Mouse (Mus musculus) kidney, postnatal 0 days (tissue): ENCODE data around the gene Mfsd4b5. TPM values are rescaled to one million over a fixed set of nuclear protein-coding genes. Genes with fewer than 3 reads are reported as not detected.

Experiments
- ATAC-seq: fragments of 200-750 bp; cut with Nextera tagmentation; replicated peaks from 2 replicates; pipeline ENCODE4 v1.8.0; 2017; ENCODE audit warnings: low read depth, moderate number of reproducible peaks, moderate TSS enrichment, moderate library complexity; ENCODE audit not compliant: low FRiP score
- DNase-seq: peaks from one replicate; pipeline ENCODE4 v3.0.0-alpha.2; 2016; ENCODE audit warnings: low spot score
- H3K27ac ChIP-seq: fragments of 300-500 bp; sonication (generic); 2 replicates; pipeline ENCODE4 v1.5.1; 2014; ENCODE audit warnings: mild to moderate bottlenecking
- H3K27me3 ChIP-seq: fragments of 300-500 bp; sonication (generic); 2 replicates; pipeline ENCODE4 v1.6.1; 2014; ENCODE audit warnings: low read length, mixed read lengths; ENCODE audit not compliant: insufficient read depth
- H3K36me3 ChIP-seq: fragments of 300-500 bp; sonication (generic); 2 replicates; pipeline ENCODE4 v1.6.1; 2014; ENCODE audit warnings: low read length, mixed read lengths; ENCODE audit not compliant: insufficient read depth
- H3K4me1 ChIP-seq: fragments of 300-500 bp; sonication (generic); replicated peaks from 2 replicates; pipeline ENCODE4 v1.6.1; 2014; ENCODE audit warnings: antibody characterized with exemption, low read length, mixed read lengths; ENCODE audit not compliant: insufficient read depth
- H3K4me2 ChIP-seq: fragments of 300-500 bp; sonication (generic); 2 replicates; pipeline ENCODE4 v1.6.1; 2014; ENCODE audit warnings: mild to moderate bottlenecking, low read length, moderate library complexity, mixed read lengths
- H3K4me3 ChIP-seq: fragments of 300-500 bp; sonication (generic); replicated peaks from 2 replicates; pipeline ENCODE4 v1.5.1; 2014; ENCODE audit warnings: low read depth, low read length
- H3K9ac ChIP-seq: fragments of 300-500 bp; sonication (generic); 2 replicates; pipeline ENCODE4 v1.6.1; 2014; ENCODE audit warnings: low read depth, low read length
- H3K9me3 ChIP-seq: fragments of 300-500 bp; sonication (generic); replicated peaks from 2 replicates; pipeline ENCODE4 v1.6.1; 2016; ENCODE audit warnings: low read length, inconsistent platforms, mixed read lengths
- CTCF ChIP-seq: IDR thresholded peaks from 2 replicates; pipeline ENCODE4 v1.5.1; 2016; ENCODE audit warnings: antibody characterized with exemption, low read depth, mild to moderate bottlenecking, moderate library complexity
- whole genome bisulfite sequencing: fragments of 180-500 bp; shearing (Covaris S2); extraction: QIAGEN DNeasy Blood & Tissue Kit; methylation state at CpG from one replicate; pipeline ENCODE4 v1.1.7; 2014; 5-methylcytosine and 5-hydroxymethylcytosine counted together
- polyA plus RNA-seq: library from polyadenylated mRNA; unstranded; fragments of >200 nt; fragmentation: Nextera tagmentation; extraction: Ambion mirVana; gene quantifications from 2 replicates; pipeline ENCODE4 v1.2.1, GENCODE M21; 2015

The Mfsd4b5 gene
- polyA plus RNA-seq, 1 experiment from 2014 or later, result 11.8 TPM

DNA sequence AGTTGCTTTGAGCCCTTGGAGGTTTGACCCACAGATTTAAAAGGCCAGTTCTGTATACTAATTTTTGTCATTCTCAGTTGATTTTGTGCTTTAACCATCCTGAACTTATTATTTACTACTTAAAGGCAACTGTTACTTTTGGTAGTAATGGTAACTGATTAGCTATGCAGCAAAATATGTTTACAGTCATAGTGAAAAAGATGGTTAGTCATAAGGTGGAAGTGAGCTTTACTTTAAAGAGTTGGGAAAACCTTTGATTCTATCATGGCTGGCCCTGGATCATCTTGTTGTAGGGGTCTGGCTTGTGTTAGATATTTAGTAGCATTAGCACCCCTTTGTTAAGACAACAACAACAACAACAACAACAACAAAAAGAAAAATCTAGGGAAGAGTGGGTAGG is 73.8 kb downstream of the Mfsd4b5 start:
- H3K4me1 ChIP-seq, result 0 out of 2 replicates have a peak, but pooled peaks cover 3% of the 10 kb centered on the region
- no peak overlapping the region for H3K27ac ChIP-seq
- TF ChIP-seq CTCF, result no peak
- H3K36me3 ChIP-seq, result no peaks in the 10 kb centered on the region
- H3K4me2 ChIP-seq, result no peak overlapping the region
- ATAC-seq (no peak), DNase-seq (no peak)
- H3K9me3 ChIP-seq, result no peaks in the 10 kb centered on the region
- no peak overlapping the region for H3K9ac ChIP-seq
- H3K4me3 ChIP-seq, result no peak overlapping the region
- H3K27me3 ChIP-seq, result no peaks in the 10 kb centered on the region

DNA sequence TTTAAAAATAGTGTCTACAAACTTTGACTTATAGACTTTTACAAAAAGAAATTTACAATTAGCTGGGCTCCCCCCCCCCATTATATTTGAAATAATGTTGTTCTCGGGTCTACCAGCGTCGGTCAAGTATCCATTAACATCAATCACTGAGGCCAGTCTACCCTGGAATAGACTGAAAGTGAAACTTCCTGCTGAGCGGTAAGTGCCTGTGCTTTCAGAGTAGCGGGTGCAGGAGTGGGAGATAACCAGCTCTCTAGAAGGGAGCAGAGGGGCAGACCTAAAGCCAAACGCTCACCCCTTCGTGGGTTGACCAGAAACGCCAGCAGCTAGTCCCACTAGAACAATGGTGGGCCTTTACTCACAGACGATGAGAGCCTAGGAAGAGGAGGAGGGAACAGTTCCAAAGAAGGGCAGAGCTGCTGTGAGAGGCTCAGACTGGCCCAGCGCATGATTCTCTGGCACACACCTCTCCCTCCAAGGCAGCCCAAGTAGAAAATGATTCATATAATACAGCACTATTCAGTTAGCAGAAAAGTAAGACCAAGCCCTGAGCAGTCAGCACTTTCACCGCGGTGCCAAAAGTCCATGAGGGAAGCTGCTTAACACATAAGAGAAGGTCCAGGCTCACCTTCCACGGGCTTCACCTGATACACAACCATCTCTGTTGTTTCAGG is 77.5 kb downstream of the Mfsd4b5 start:
- WGBS, result 66% methylated on average over 13 of the region's 13 CpGs
- H3K9me3 ChIP-seq, result no peaks in the 10 kb centered on the region
- DNase-seq (no peak), ATAC-seq (no peak)
- H3K4me2 ChIP-seq, result no peak overlapping the region
- no peak overlapping the region for H3K9ac ChIP-seq
- no peaks in the 10 kb centered on the region for H3K36me3 ChIP-seq
- H3K4me1 ChIP-seq, result 0 out of 2 replicates have a peak, but pooled peaks cover 3% of the 10 kb centered on the region
- TF ChIP-seq CTCF, result no peak
- no peak overlapping the region for H3K27ac ChIP-seq
- H3K4me3 ChIP-seq, result no peak overlapping the region
- no peaks in the 10 kb centered on the region for H3K27me3 ChIP-seq

Other genes with a start within 250 kb of the Mfsd4b5 start
- gene Mfsd4b4, start 87.4 kb downstream of the Mfsd4b5 start, polyA plus RNA-seq, result 4.6 and 5.3 TPM in 2 replicates
- gene Mfsd4b2, start 59.7 kb downstream of the Mfsd4b5 start, polyA plus RNA-seq, result not detected in 2 replicates
- 7.8 and 8.7 TPM in 2 replicates for gene Mfsd4b3, start 26.5 kb downstream of the Mfsd4b5 start, polyA plus RNA-seq
- 34.8 and 37.2 TPM in 2 replicates for gene Mfsd4b1, start 38.6 kb upstream of the Mfsd4b5 start, polyA plus RNA-seq
- 10.0 and 10.1 TPM in 2 replicates for gene Slc16a10, start 155.6 kb upstream of the Mfsd4b5 start, polyA plus RNA-seq